26 mouse cellular contexts compared by ENCODE assay signal in genomic region chr10:43769026-43769425, GRCm38 (mm10).
"Had no signal": no experiment of that assay in that cellular context is flagged by ENCODE, and none has a peak within 500 bp of the region (broad histone marks: within the 10 kb centered on the region; RNA-seq: fewer than 3 reads in every experiment).

No protein-coding gene starts in this region.

- ATAC-seq: hindbrain, embryonic 16.5 days; inflammation-experienced regulatory T-cells, adult 6 months had no signal

- H3K9ac ChIP-seq: heart, embryonic 13.5 days; heart, embryonic 15.5 days; hindbrain, embryonic 12.5 days; hindbrain, embryonic 14.5 days; kidney, embryonic 15.5 days; limb, embryonic 13.5 days; limb, embryonic 15.5 days; liver, embryonic 13.5 days had no signal

- H3K4me2 ChIP-seq: heart, embryonic 11.5 days; heart, embryonic 13.5 days; heart, embryonic 15.5 days; hindbrain, embryonic 12.5 days; hindbrain, embryonic 14.5 days; kidney, embryonic 15.5 days; limb, embryonic 13.5 days; limb, embryonic 15.5 days; liver, embryonic 13.5 days had no signal

- DNase-seq: gastrocnemius, adult 2 months; gastrocnemius, postnatal 10 days; gastrocnemius, postnatal 25 days; heart, adult 2 months; heart, postnatal 4 days; kidney, adult 11 months; kidney, adult 2 months; kidney, adult 9 months; kidney, postnatal 14 days; kidney, postnatal 36 days; layer of hippocampus, adult 9-11 months; layer of hippocampus, postnatal 36 days; left cerebral cortex, postnatal 4 days; liver, embryonic 13.5 days had no signal

- H3K4me1 ChIP-seq: heart, embryonic 15.5 days; hindbrain, embryonic 12.5 days; limb, embryonic 13.5 days; limb, embryonic 15.5 days had no signal

- H3K27me3 ChIP-seq: heart, embryonic 13.5 days; heart, embryonic 15.5 days; hindbrain, embryonic 12.5 days; kidney, embryonic 15.5 days; limb, embryonic 13.5 days; limb, embryonic 15.5 days; liver, embryonic 13.5 days had no signal

- H3K36me3 ChIP-seq: heart, embryonic 13.5 days; heart, embryonic 15.5 days; hindbrain, embryonic 10.5 days; hindbrain, embryonic 12.5 days; kidney, embryonic 15.5 days; limb, embryonic 13.5 days; limb, embryonic 15.5 days; liver, embryonic 13.5 days had no signal

- H3K9me3 ChIP-seq: heart, embryonic 13.5 days; heart, embryonic 15.5 days; hindbrain, embryonic 10.5 days; kidney, embryonic 15.5 days; limb, embryonic 13.5 days; liver, embryonic 13.5 days had no signal

- H3K27ac ChIP-seq: gastrocnemius, adult 2 months; heart, adult 2 months; heart, embryonic 13.5 days; heart, embryonic 15.5 days; hindbrain, embryonic 10.5 days; hindbrain, embryonic 12.5 days; hindbrain, embryonic 14.5 days; kidney, embryonic 15.5 days; kidney, postnatal 0 days; limb, embryonic 13.5 days; limb, embryonic 15.5 days; liver, embryonic 13.5 days had no signal

- H3K4me3 ChIP-seq: gastrocnemius, adult 2 months; heart, adult 2 months; heart, embryonic 13.5 days; heart, embryonic 15.5 days; hindbrain, embryonic 10.5 days; hindbrain, embryonic 12.5 days; kidney, embryonic 15.5 days; limb, embryonic 13.5 days; limb, embryonic 15.5 days; liver, embryonic 13.5 days had no signal
